Mouse (Mus musculus) erythroblast, embryonic 14.5 days (primary cell): Measurements from ENCODE around the gene Luzp1.

Experiments used
- GATA1 ChIP-seq: IDR thresholded peaks from 2 replicates; pipeline ENCODE4 v1.6.1; 2012; ENCODE audit warnings: low read length, inconsistent platforms, mixed read lengths
- TAL1 ChIP-seq: IDR thresholded peaks from 3 replicates; pipeline ENCODE4 v1.6.1; 2012; ENCODE audit warnings: low read length, inconsistent platforms, mixed read lengths

DNA sequence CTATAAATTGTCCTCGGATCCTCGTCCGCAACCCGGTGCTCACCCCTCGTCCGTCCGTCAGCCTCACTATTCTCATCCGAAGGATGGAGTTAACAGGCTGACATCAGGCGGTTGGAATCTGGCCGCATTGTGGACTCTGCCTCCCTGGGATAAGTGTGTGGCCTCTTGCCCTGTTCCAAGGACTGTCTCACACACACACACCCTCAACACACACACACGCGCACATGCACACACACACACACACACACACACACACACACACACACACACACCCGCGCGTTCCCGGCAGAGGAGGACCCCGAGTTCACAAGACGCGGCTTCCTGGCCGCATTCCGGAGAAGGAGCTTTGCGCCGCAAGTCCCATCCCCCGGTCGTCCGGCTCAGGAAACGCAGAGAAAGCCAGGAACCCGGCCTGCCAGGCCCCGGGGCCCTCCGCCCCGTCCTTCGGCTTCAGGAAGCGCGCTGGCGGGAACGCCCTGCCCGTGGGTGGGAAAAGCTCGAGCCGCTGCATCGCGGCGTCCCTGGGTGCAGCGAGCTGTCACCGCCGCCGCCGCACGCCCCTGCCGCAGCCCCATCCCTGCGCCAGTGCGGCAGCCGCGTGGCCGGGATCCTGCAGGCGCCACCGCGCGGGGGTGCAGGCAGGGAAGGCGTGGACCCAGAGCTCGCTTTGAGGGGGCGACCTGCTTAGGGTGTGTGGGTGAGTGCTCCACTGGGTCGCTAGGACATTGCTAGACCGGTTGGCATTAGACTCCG lies 7.3 kb upstream of the Luzp1 start, which contains the start of gene 6030445D17Rik:
- TF ChIP-seq GATA1 (no peak), TAL1 (no peak)
